ENCODE assay signal across 16 mouse cellular contexts in the genomic region with DNA sequence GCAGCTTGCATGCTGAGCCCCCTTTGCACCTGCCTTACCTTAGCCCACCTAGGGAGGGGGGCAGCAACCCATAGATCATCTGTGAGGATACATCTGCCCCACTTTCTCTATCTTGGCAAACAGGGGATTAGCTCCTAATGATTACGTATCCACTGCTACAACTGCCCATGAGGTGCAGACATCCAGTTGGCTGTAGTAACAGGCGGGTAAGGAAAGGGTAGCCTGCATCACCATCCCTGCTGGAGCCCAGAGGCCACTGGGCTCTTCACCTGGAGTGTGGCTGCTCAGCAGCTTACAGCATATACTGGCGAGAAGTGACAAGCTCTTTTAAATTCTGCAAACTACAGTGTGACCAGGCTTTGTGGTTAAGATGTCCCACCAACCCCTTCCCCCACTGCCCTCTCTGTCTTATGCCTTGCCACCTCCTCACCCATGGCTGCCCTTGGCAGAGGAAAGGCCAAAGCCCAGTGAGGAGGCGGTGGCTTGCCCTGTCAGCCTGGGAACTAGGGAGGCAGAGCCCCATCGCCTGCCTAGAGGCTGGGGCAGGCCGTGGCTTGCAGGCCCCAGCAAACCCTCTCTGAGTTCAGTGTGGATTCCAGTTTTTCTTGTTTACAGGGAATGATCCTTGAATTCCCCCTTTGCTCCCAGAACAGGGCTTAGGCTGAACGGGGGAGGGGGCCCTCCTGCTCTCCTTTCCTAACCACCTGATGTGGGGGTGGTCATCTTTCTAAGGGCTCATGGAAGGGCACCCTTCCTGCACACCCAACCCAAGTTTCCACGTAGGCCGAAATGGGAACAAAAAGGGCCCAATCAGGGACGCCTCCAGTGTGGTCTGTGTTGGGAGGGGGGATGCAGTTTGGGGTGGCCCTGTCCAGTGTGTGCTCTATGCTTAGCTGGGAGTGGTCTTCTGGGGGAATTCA. TPM values are rescaled to one million over a fixed set of nuclear protein-coding genes. Genes with fewer than 3 reads are reported as not detected.
DNase-seq lines count a peak whose midpoint lies in the region; ATAC-seq and TF ChIP-seq lines count a peak whose summit lies in the region.
"Had no signal": no experiment of that assay in that cellular context is flagged by ENCODE, and none has a peak within 500 bp of the region (broad histone marks: within the 10 kb centered on the region; RNA-seq: fewer than 3 reads in every experiment).

No protein-coding gene starts in this region.

- no peaks in the 10 kb centered on the region for H3K9me3 ChIP-seq in embryonic facial prominence, embryonic 11.5 days (replicated peaks; ENCODE audit: control insufficient read depth, low read length)
- H3K9me3 ChIP-seq in embryonic facial prominence, embryonic 10.5 days = no peaks in the 10 kb centered on the region
- no peaks in the 10 kb centered on the region for H3K9me3 ChIP-seq in lung, embryonic 16.5 days (ENCODE audit: control insufficient read depth, low read length)
- no peaks in the 10 kb centered on the region for H3K9me3 ChIP-seq in intestine, postnatal 0 days (ENCODE audit: control insufficient read depth)
- no peaks in the 10 kb centered on the region for H3K9me3 ChIP-seq in stomach, embryonic 14.5 days (ENCODE audit: control insufficient read depth, low read depth, low read length)
- H3K9me3 ChIP-seq: heart, embryonic 15.5 days; hindbrain, embryonic 12.5 days; neural tube, embryonic 15.5 days had no signal

- peaks cover 7% of the 10 kb centered on the region for H3K4me1 ChIP-seq in embryonic facial prominence, embryonic 11.5 days (ENCODE audit: control insufficient read depth, insufficient read depth, low read length)
- H3K4me1 ChIP-seq in embryonic facial prominence, embryonic 10.5 days = peaks cover 50% of the 10 kb centered on the region
- peaks cover 23% of the 10 kb centered on the region for H3K4me1 ChIP-seq in lung, embryonic 16.5 days (replicated peaks; ENCODE audit: control insufficient read depth, insufficient read depth, low read length)
- H3K4me1 ChIP-seq in intestine, postnatal 0 days (replicated peaks; ENCODE audit: control insufficient read depth, insufficient read depth, low read length) = no peaks in the 10 kb centered on the region
- peaks cover 8% of the 10 kb centered on the region; the same call in 1 of the 2 replicates for H3K4me1 ChIP-seq in stomach, embryonic 14.5 days (ENCODE audit: control insufficient read depth, insufficient read depth, low read length)

- no peak overlapping the region for H3K4me3 ChIP-seq in embryonic facial prominence, embryonic 11.5 days (ENCODE audit: low read depth, low read length)
- no peak overlapping the region for H3K4me3 ChIP-seq in embryonic facial prominence, embryonic 10.5 days
- H3K4me3 ChIP-seq in lung, embryonic 16.5 days (ENCODE audit: low read length) = 0 out of 2 replicates have a peak overlapping the region, but pooled peaks have one; percentile 15
- peak overlapping the region; percentile 79 for H3K4me3 ChIP-seq in intestine, postnatal 0 days (ENCODE audit: low read depth, low read length)
- no peak overlapping the region for H3K4me3 ChIP-seq in stomach, embryonic 14.5 days (ENCODE audit: low read depth, low read length)
- H3K4me3 ChIP-seq: heart, embryonic 15.5 days; hindbrain, embryonic 12.5 days; neural tube, embryonic 15.5 days had no signal

- ATAC-seq in embryonic facial prominence, embryonic 11.5 days (replicated peaks; ENCODE audit: insufficient number of reproducible peaks, low FRiP score, low TSS enrichment, low read depth) = no peak
- ATAC-seq in lung, embryonic 16.5 days (ENCODE audit: low read depth) = no peak
- no peak for ATAC-seq in intestine, postnatal 0 days
- ATAC-seq in stomach, embryonic 14.5 days (ENCODE audit: insufficient number of reproducible peaks, insufficient read depth, low FRiP score, low read depth) = no peak

- no peak overlapping the region for H3K27ac ChIP-seq in embryonic facial prominence, embryonic 11.5 days (replicated peaks; ENCODE audit: low read depth, low read length)
- H3K27ac ChIP-seq in embryonic facial prominence, embryonic 10.5 days (replicated peaks) = no peak overlapping the region
- H3K27ac ChIP-seq in lung, embryonic 16.5 days (ENCODE audit: low read length) = no peak overlapping the region
- H3K27ac ChIP-seq in intestine, postnatal 0 days (ENCODE audit: low read depth, low read length) = no peak overlapping the region
- peak overlapping the region; percentile 52; the same call in 1 of the 2 replicates for H3K27ac ChIP-seq in stomach, embryonic 14.5 days (ENCODE audit: low read length)
- H3K27ac ChIP-seq: heart, embryonic 15.5 days; hindbrain, embryonic 12.5 days; neural tube, embryonic 15.5 days had no signal

- WGBS in embryonic facial prominence, embryonic 11.5 days = 52% methylated on average over 10 of the region's 10 CpGs
- 56% methylated on average over 10 of the region's 10 CpGs for WGBS in embryonic facial prominence, embryonic 10.5 days
- WGBS in lung, embryonic 16.5 days = 69% methylated on average over 10 of the region's 10 CpGs
- 49% methylated on average over 10 of the region's 10 CpGs for WGBS in intestine, postnatal 0 days
- 60% methylated on average over 10 of the region's 10 CpGs for WGBS in stomach, embryonic 14.5 days

- intact Hi-C loops in left cerebral cortex, postnatal 10 days (cut with DNase I) = no loop called here

- peaks cover 36% of the 10 kb centered on the region for H3K27me3 ChIP-seq in embryonic facial prominence, embryonic 11.5 days (ENCODE audit: control insufficient read depth, insufficient read depth, low read length)
- peaks cover 92% of the 10 kb centered on the region for H3K27me3 ChIP-seq in embryonic facial prominence, embryonic 10.5 days (replicated peaks; ENCODE audit: low read depth, poor library complexity, severe bottlenecking)
- H3K27me3 ChIP-seq in lung, embryonic 16.5 days (ENCODE audit: control insufficient read depth, insufficient read depth, low read depth, low read length) = peaks cover 6% of the 10 kb centered on the region; the same call in 1 of the 2 replicates
- H3K27me3 ChIP-seq in intestine, postnatal 0 days (replicated peaks; ENCODE audit: control insufficient read depth, insufficient read depth, low read length) = no peaks in the 10 kb centered on the region
- H3K27me3 ChIP-seq in stomach, embryonic 14.5 days (ENCODE audit: control insufficient read depth, insufficient read depth, low read length) = peaks cover 18% of the 10 kb centered on the region

- TF ChIP-seq CTCF in intestine, postnatal 0 days (IDR thresholded peaks at IDR 0.05; ENCODE audit: low read depth) = no peak

- H3K4me2 ChIP-seq in embryonic facial prominence, embryonic 11.5 days (ENCODE audit: low read depth, low read length) = no peak overlapping the region
- peak overlapping the region; percentile 97 for H3K4me2 ChIP-seq in lung, embryonic 16.5 days (ENCODE audit: low read depth, low read length)
- H3K4me2 ChIP-seq in intestine, postnatal 0 days (replicated peaks; ENCODE audit: low read depth) = peak overlapping the region; percentile 93
- H3K4me2 ChIP-seq in stomach, embryonic 14.5 days (replicated peaks; ENCODE audit: low read depth, low read length) = no peak overlapping the region
- H3K4me2 ChIP-seq: heart, embryonic 15.5 days; hindbrain, embryonic 12.5 days had no signal

- no peak overlapping the region for H3K9ac ChIP-seq in embryonic facial prominence, embryonic 11.5 days (replicated peaks; ENCODE audit: low read length)
- H3K9ac ChIP-seq in lung, embryonic 16.5 days (ENCODE audit: low read length) = peak overlapping the region; percentile 44
- H3K9ac ChIP-seq in intestine, postnatal 0 days (ENCODE audit: low read depth, low read length) = peak overlapping the region; percentile 17; the same call in 1 of the 2 replicates
- H3K9ac ChIP-seq in stomach, embryonic 14.5 days (replicated peaks; ENCODE audit: low read depth, low read length) = no peak overlapping the region
- H3K9ac ChIP-seq: heart, embryonic 15.5 days; hindbrain, embryonic 12.5 days; neural tube, embryonic 15.5 days had no signal

- peak; percentile 36 for DNase-seq in embryonic facial prominence, embryonic 11.5 days (ENCODE audit: low spot score)
- no peak for DNase-seq in embryonic facial prominence, embryonic 10.5 days (ENCODE audit: low spot score)
- no peak for DNase-seq in lung, postnatal 4 days
- DNase-seq in spleen, postnatal 14 days (ENCODE audit: low spot score in 2 of 2) = no peak
- DNase-seq in left cerebral cortex, postnatal 10 days (ENCODE audit: extremely low spot score in 1 of 2, low spot score in 2 of 2) = no peak
- DNase-seq: adrenal gland, postnatal 25 days; cerebellum, adult 11 months; kidney, adult 9 months; spleen, adult 18-20 months; thymus, adult 18-20 months had no signal

- H3K36me3 ChIP-seq in embryonic facial prominence, embryonic 11.5 days (replicated peaks; ENCODE audit: control insufficient read depth, insufficient read depth, low read depth, low read length) = no peaks in the 10 kb centered on the region
- no peaks in the 10 kb centered on the region for H3K36me3 ChIP-seq in embryonic facial prominence, embryonic 10.5 days (replicated peaks)
- no peaks in the 10 kb centered on the region for H3K36me3 ChIP-seq in lung, embryonic 16.5 days (ENCODE audit: control insufficient read depth, insufficient read depth, low read length)
- no peaks in the 10 kb centered on the region; the same call in 1 of the 2 replicates for H3K36me3 ChIP-seq in intestine, postnatal 0 days (ENCODE audit: control insufficient read depth, insufficient read depth)
- H3K36me3 ChIP-seq in stomach, embryonic 14.5 days (ENCODE audit: control insufficient read depth, insufficient read depth, low read length) = no peaks in the 10 kb centered on the region
- H3K36me3 ChIP-seq: heart, embryonic 15.5 days; hindbrain, embryonic 12.5 days; neural tube, embryonic 15.5 days had no signal

RNA-seq across cellular contexts. Expression of gene Cebpa, which starts 3.6 kb away (rescaled TPM):
- polyA plus RNA-seq in embryonic facial prominence, embryonic 11.5 days (2014; fragmentation: Nextera tagmentation; extraction: Ambion mirVana) = 0.79 and 0.90 TPM in 2 replicates
- 0.39 and 0.45 TPM in 2 replicates for polyA plus RNA-seq in embryonic facial prominence, embryonic 10.5 days (2016; fragmentation: Nextera tagmentation; extraction: Ambion mirVana)
- 7.5 and 9.4 TPM in 2 replicates for polyA plus RNA-seq in lung, embryonic 16.5 days (2015; fragmentation: Nextera tagmentation; extraction: Ambion mirVana)
- 25.1 and 28.0 TPM in 2 replicates for polyA plus RNA-seq in intestine, postnatal 0 days (2015; fragmentation: Nextera tagmentation; extraction: Ambion mirVana)
- 3.7 and 4.0 TPM in 2 replicates for polyA plus RNA-seq in stomach, embryonic 14.5 days (2014; fragmentation: Nextera tagmentation; extraction: Ambion mirVana)
- total RNA-seq in left cerebral cortex, postnatal 10 days (2021) = 1 to 10 TPM; 3.3 to 4.7 TPM

Comparison
In these comparisons a context has a peak if more than half of its experiments do, and no peak if none do; other contexts are left out.
1. H3K4me2 ChIP-seq: peak in lung, embryonic 16.5 days (single experiment) and intestine, postnatal 0 days (single experiment); none in embryonic facial prominence, embryonic 11.5 days (single experiment) and stomach, embryonic 14.5 days (single experiment).
2. H3K4me3 ChIP-seq: peak in lung, embryonic 16.5 days (single experiment) and intestine, postnatal 0 days (single experiment); none in embryonic facial prominence, embryonic 11.5 days (single experiment), embryonic facial prominence, embryonic 10.5 days (single experiment) and stomach, embryonic 14.5 days (single experiment).
3. H3K9ac ChIP-seq: peak in lung, embryonic 16.5 days (single experiment) and intestine, postnatal 0 days (single experiment); none in embryonic facial prominence, embryonic 11.5 days (single experiment) and stomach, embryonic 14.5 days (single experiment).